Mouse (Mus musculus): ENCODE data around the gene Traf1. TPM values are rescaled to one million over a fixed set of nuclear protein-coding genes. Genes with fewer than 3 reads are reported as not detected.

The Traf1 gene
- total and polyA plus RNA-seq, 2 experiments from 2014 or later, result 0.86 to 2.7 TPM

- Histone ChIP-seq H3K27ac (ENCODE audit: low read depth, low read length) (no peak overlapping the region), H3K9ac (no peak overlapping the region), H3K9me3 (ENCODE audit: low read length) (no peaks in the 10 kb centered on the region), H3K36me3 (ENCODE audit: insufficient read depth) (no peaks in the 10 kb centered on the region), H3K27me3 (ENCODE audit: insufficient read depth, low read length) (no peaks in the 10 kb centered on the region), H3K4me3 (ENCODE audit: low read depth, low read length) (no peak overlapping the region), H3K4me2 (ENCODE audit: low read depth) (no peak overlapping the region), H3K4me1 (ENCODE audit: insufficient read depth) (0 out of 2 replicates have a peak, but pooled peaks cover under 1% of the 10 kb centered on the region)
- WGBS, result 81% methylated on average over 8 of the region's 8 CpGs
- ATAC-seq (no peak), DNase-seq (no peak)
- no peak for TF ChIP-seq CTCF (IDR thresholded peaks at IDR 0.05; ENCODE audit: low read depth)
Measured at GRCm38 (mm10) chr2:34976945-34977658, 15.5 kb upstream of the Traf1 start.

- H3K4me1 ChIP-seq (ENCODE audit: insufficient read depth), result no peaks in the 10 kb centered on the region
- H3K4me3 ChIP-seq (ENCODE audit: low read depth, low read length), result no peak overlapping the region
- no peaks in the 10 kb centered on the region for H3K9me3 ChIP-seq (ENCODE audit: low read length)
- H3K27me3 ChIP-seq (ENCODE audit: insufficient read depth, low read length), result no peaks in the 10 kb centered on the region
- no peak overlapping the region for H3K27ac ChIP-seq (ENCODE audit: low read depth, low read length)
- H3K4me2 ChIP-seq (ENCODE audit: low read depth), result no peak overlapping the region
- no peaks in the 10 kb centered on the region for H3K36me3 ChIP-seq (ENCODE audit: insufficient read depth)
- ATAC-seq (no peak), DNase-seq (no peak)
- H3K9ac ChIP-seq, result no peak overlapping the region
- WGBS, result 96% methylated on average over 6 of the region's 6 CpGs
- no peak for TF ChIP-seq CTCF (IDR thresholded peaks at IDR 0.05; ENCODE audit: low read depth)
Measured at GRCm38 (mm10) chr2:34976447-34976846, 14.9 kb upstream of the Traf1 start.

- H3K4me3 ChIP-seq (ENCODE audit: low read depth, low read length), result no peak overlapping the region
- ATAC-seq (no peak), DNase-seq (no peak)
- no peak for TF ChIP-seq CTCF (IDR thresholded peaks at IDR 0.05; ENCODE audit: low read depth)
- no peaks in the 10 kb centered on the region for H3K36me3 ChIP-seq (ENCODE audit: insufficient read depth)
- H3K4me2 ChIP-seq (ENCODE audit: low read depth), result no peak overlapping the region
- WGBS, result 92% methylated on average over 8 of the region's 8 CpGs
- H3K4me1 ChIP-seq (ENCODE audit: insufficient read depth), result no peaks in the 10 kb centered on the region
- H3K27me3 ChIP-seq (ENCODE audit: insufficient read depth, low read length), result no peaks in the 10 kb centered on the region
- no peak overlapping the region for H3K27ac ChIP-seq (ENCODE audit: low read depth, low read length)
- H3K9me3 ChIP-seq (ENCODE audit: low read length), result no peaks in the 10 kb centered on the region
- H3K9ac ChIP-seq, result no peak overlapping the region
Measured at GRCm38 (mm10) chr2:34973087-34973486, 11.5 kb upstream of the Traf1 start.

- no peak overlapping the region for H3K9ac ChIP-seq
- no peak for ATAC-seq
- no peak overlapping the region for H3K4me3 ChIP-seq (ENCODE audit: low read depth, low read length)
- H3K4me1 ChIP-seq (ENCODE audit: insufficient read depth), result no peaks in the 10 kb centered on the region
- H3K9me3 ChIP-seq (ENCODE audit: low read length), result no peaks in the 10 kb centered on the region
- no peak for TF ChIP-seq CTCF (IDR thresholded peaks at IDR 0.05; ENCODE audit: low read depth)
- WGBS, result 77% methylated on average over 11 of the region's 11 CpGs
- H3K27me3 ChIP-seq (ENCODE audit: insufficient read depth, low read length), result no peaks in the 10 kb centered on the region
- no peaks in the 10 kb centered on the region for H3K36me3 ChIP-seq (ENCODE audit: insufficient read depth)
- no peak overlapping the region for H3K4me2 ChIP-seq (ENCODE audit: low read depth)
- no peak overlapping the region for H3K27ac ChIP-seq (ENCODE audit: low read depth, low read length)
- no peak for DNase-seq
Measured at GRCm38 (mm10) chr2:34971080-34971888, 9.7 kb upstream of the Traf1 start.

GRCm38 (mm10) chr2:34970092-34970750 lies 8.6 kb upstream of the Traf1 start:
- H3K4me3 ChIP-seq (ENCODE audit: low read depth, low read length), result no peak overlapping the region
- H3K36me3 ChIP-seq (ENCODE audit: insufficient read depth), result no peaks in the 10 kb centered on the region
- H3K9me3 ChIP-seq (ENCODE audit: low read length), result no peaks in the 10 kb centered on the region
- H3K9ac ChIP-seq, result no peak overlapping the region
- DNase-seq (peak; percentile 38), ATAC-seq (no peak)
- 44% methylated on average over 9 of the region's 9 CpGs for WGBS
- no peaks in the 10 kb centered on the region for H3K27me3 ChIP-seq (ENCODE audit: insufficient read depth, low read length)
- no peak overlapping the region for H3K27ac ChIP-seq (ENCODE audit: low read depth, low read length)
- no peak overlapping the region for H3K4me2 ChIP-seq (ENCODE audit: low read depth)
- no peaks in the 10 kb centered on the region for H3K4me1 ChIP-seq (ENCODE audit: insufficient read depth)
- peak; percentile 70 for TF ChIP-seq CTCF (IDR thresholded peaks at IDR 0.05; ENCODE audit: low read depth)

GRCm38 (mm10) chr2:34969166-34969565 lies 7.6 kb upstream of the Traf1 start:
- WGBS, result 36% methylated on average over 7 of the region's 7 CpGs
- Histone ChIP-seq H3K4me1 (ENCODE audit: insufficient read depth) (no peaks in the 10 kb centered on the region), H3K4me2 (ENCODE audit: low read depth) (no peak overlapping the region), H3K27me3 (ENCODE audit: insufficient read depth, low read length) (no peaks in the 10 kb centered on the region), H3K27ac (ENCODE audit: low read depth, low read length) (no peak overlapping the region), H3K4me3 (ENCODE audit: low read depth, low read length) (no peak overlapping the region), H3K9ac (no peak overlapping the region), H3K9me3 (ENCODE audit: low read length) (no peaks in the 10 kb centered on the region), H3K36me3 (ENCODE audit: insufficient read depth) (no peaks in the 10 kb centered on the region)
- TF ChIP-seq CTCF (IDR thresholded peaks at IDR 0.05; ENCODE audit: low read depth), result no peak
- DNase-seq (peak; percentile 14), ATAC-seq (no peak)

Data from forebrain, postnatal 0 days (tissue).